Mouse (Mus musculus): ENCODE results near the gene Rims1.

DNA sequence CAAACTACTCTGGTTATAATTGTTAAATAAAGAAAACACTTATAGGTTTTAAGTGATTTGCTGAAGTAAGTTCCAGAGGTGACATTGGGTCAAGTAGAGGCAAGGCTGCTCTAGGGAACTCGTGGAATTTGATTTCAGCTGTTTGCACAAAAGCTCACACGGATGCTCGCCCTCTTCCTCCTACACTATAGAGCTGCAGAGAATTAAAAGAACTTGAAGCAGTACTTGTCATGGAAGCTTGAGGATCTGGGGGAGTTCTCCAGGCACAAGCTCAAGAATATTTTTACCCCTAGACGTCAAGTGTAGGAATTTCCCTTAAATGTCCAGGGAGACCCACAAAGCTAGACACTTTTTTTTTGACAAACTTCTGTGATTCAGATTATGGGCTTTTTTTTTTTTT is 42.4 kb downstream of the Rims1 start:
- no peak for TF ChIP-seq MAX (IDR thresholded peaks at IDR 0.05)
- TF ChIP-seq CTCF (IDR thresholded peaks at IDR 0.05; ENCODE audit: control insufficient read depth, insufficient read depth, insufficient read length): no peak
- no peak for TF ChIP-seq MYOD1 (IDR thresholded peaks at IDR 0.05; ENCODE audit: control insufficient read depth, insufficient read length, low read depth)
- no peak for TF ChIP-seq CEBPB (IDR thresholded peaks at IDR 0.05; ENCODE audit: low read depth)
- no peak for TF ChIP-seq USF1 (IDR thresholded peaks at IDR 0.05; ENCODE audit: low read depth)
- no peak for TF ChIP-seq MYOG (IDR thresholded peaks at IDR 0.05; ENCODE audit: control insufficient read depth, extremely low read depth, insufficient read length)
- no peak for TF ChIP-seq FOSL1 (IDR thresholded peaks at IDR 0.05; ENCODE audit: insufficient read depth, low read length, poor library complexity, severe bottlenecking)

Data from C2C12 (cell line).